Mouse (Mus musculus): ENCODE measurements around the gene Slc38a5.

Gene Slc38a5

GRCm38 (mm10) chrX:8314905-8315304 is 44.0 kb downstream of the Slc38a5 start:
- peak; percentile 15 for DNase-seq (ENCODE audit: extremely low spot score)

GRCm38 (mm10) chrX:8327124-8327523 is 56.2 kb downstream of the Slc38a5 start, which contains the start of gene Ssxb10:
TSS of gene Ssxb10 (plus strand) at chrX:8327424.
- no peak for DNase-seq (ENCODE audit: extremely low spot score)
